Comparison of ENCODE assay signal across 8 mouse cellular contexts in genomic region chr7:78883016-78883725, GRCm38 (mm10). TPM values are rescaled to one million over a fixed set of nuclear protein-coding genes. Genes with fewer than 3 reads are reported as not detected.
DNase-seq lines count a peak whose midpoint lies in the region; ATAC-seq and TF ChIP-seq lines count a peak whose summit lies in the region.

No protein-coding gene starts in this region.

- no peak overlapping the region for H3K9ac ChIP-seq in heart, postnatal 0 days (replicated peaks; ENCODE audit: low read depth, low read length)
- peak overlapping the region; percentile 65 for H3K9ac ChIP-seq in hindbrain, postnatal 0 days (replicated peaks; ENCODE audit: low read length)
- H3K9ac ChIP-seq in neural tube, embryonic 12.5 days = peak overlapping the region; percentile 67

- no peaks in the 10 kb centered on the region for H3K9me3 ChIP-seq in heart, postnatal 0 days (replicated peaks; ENCODE audit: control insufficient read depth, low read length)
- no peaks in the 10 kb centered on the region for H3K9me3 ChIP-seq in embryonic facial prominence, embryonic 10.5 days
- no peaks in the 10 kb centered on the region for H3K9me3 ChIP-seq in hindbrain, postnatal 0 days (ENCODE audit: low read length)
- H3K9me3 ChIP-seq in neural tube, embryonic 12.5 days = no peaks in the 10 kb centered on the region

- no peak overlapping the region; the same call in 1 of the 2 replicates for H3K4me2 ChIP-seq in heart, postnatal 0 days (ENCODE audit: low read depth, low read length)
- H3K4me2 ChIP-seq in hindbrain, postnatal 0 days (ENCODE audit: low read depth, low read length) = peak overlapping the region; percentile 66
- peak overlapping the region; percentile 78 for H3K4me2 ChIP-seq in neural tube, embryonic 12.5 days (replicated peaks)

- no peaks in the 10 kb centered on the region for H3K36me3 ChIP-seq in heart, postnatal 0 days (replicated peaks; ENCODE audit: control insufficient read depth, insufficient read depth, low read length)
- no peaks in the 10 kb centered on the region for H3K36me3 ChIP-seq in embryonic facial prominence, embryonic 10.5 days (replicated peaks)
- no peaks in the 10 kb centered on the region for H3K36me3 ChIP-seq in hindbrain, postnatal 0 days (ENCODE audit: insufficient read depth, low read length)
- no peaks in the 10 kb centered on the region for H3K36me3 ChIP-seq in neural tube, embryonic 12.5 days

- DNase-seq in heart, postnatal 0 days (ENCODE audit: low spot score) = no peak
- DNase-seq in heart, adult 9 months (ENCODE audit: low spot score in 2 of 2) = no peak
- DNase-seq in embryonic facial prominence, embryonic 10.5 days (ENCODE audit: low spot score) = peak; percentile 35
- peak; percentile 30 for DNase-seq in hindbrain, postnatal 0 days (ENCODE audit: low spot score)
- no peak for DNase-seq in gastrocnemius, postnatal 4 days (ENCODE audit: low spot score in 2 of 2)
- no peak for DNase-seq in adrenal gland, postnatal 10 days

- WGBS in heart, postnatal 0 days = 4% methylated on average over 34 of the region's 34 CpGs
- WGBS in embryonic facial prominence, embryonic 10.5 days = 1% methylated on average over 34 of the region's 34 CpGs
- under 1% methylated on average over 34 of the region's 34 CpGs for WGBS in hindbrain, postnatal 0 days
- under 1% methylated on average over 34 of the region's 34 CpGs for WGBS in neural tube, embryonic 12.5 days

- H3K4me3 ChIP-seq in heart, postnatal 0 days (ENCODE audit: low read depth, low read length) = 0 out of 2 replicates have a peak overlapping the region, but pooled peaks have one; percentile 1
- peak overlapping the region; percentile 56 for H3K4me3 ChIP-seq in embryonic facial prominence, embryonic 10.5 days
- peak overlapping the region; percentile 54 for H3K4me3 ChIP-seq in hindbrain, postnatal 0 days (ENCODE audit: low read length)
- peak overlapping the region; percentile 50 for H3K4me3 ChIP-seq in neural tube, embryonic 12.5 days

- no peak for TF ChIP-seq CTCF in heart, postnatal 0 days (IDR thresholded peaks at IDR 0.05; ENCODE audit: low read depth)
- no peak for TF ChIP-seq CTCF in hindbrain, postnatal 0 days (IDR thresholded peaks at IDR 0.05; ENCODE audit: low read depth)

- no peaks in the 10 kb centered on the region for H3K4me1 ChIP-seq in heart, postnatal 0 days (ENCODE audit: control insufficient read depth, insufficient read depth)
- H3K4me1 ChIP-seq in embryonic facial prominence, embryonic 10.5 days = peaks cover 63% of the 10 kb centered on the region
- peaks cover 3% of the 10 kb centered on the region; the same call in 1 of the 2 replicates for H3K4me1 ChIP-seq in hindbrain, postnatal 0 days (ENCODE audit: insufficient read depth, low read length)
- peaks cover 61% of the 10 kb centered on the region for H3K4me1 ChIP-seq in neural tube, embryonic 12.5 days

- TF ChIP-seq EP300 in heart, postnatal 0 days (IDR thresholded peaks at IDR 0.05; ENCODE audit: low read depth) = no peak

- no peak overlapping the region for H3K27ac ChIP-seq in heart, postnatal 0 days (ENCODE audit: low read depth)
- peak overlapping the region; percentile 69 for H3K27ac ChIP-seq in embryonic facial prominence, embryonic 10.5 days (replicated peaks)
- peak overlapping the region; percentile 83 for H3K27ac ChIP-seq in hindbrain, postnatal 0 days
- H3K27ac ChIP-seq in neural tube, embryonic 12.5 days = peak overlapping the region; percentile 50

- no peak for ATAC-seq in heart, postnatal 0 days (ENCODE audit: insufficient read depth, low read depth)
- no peak for ATAC-seq in hindbrain, postnatal 0 days
- no peak for ATAC-seq in neural tube, embryonic 12.5 days (ENCODE audit: low FRiP score, low read depth)
- no peak for ATAC-seq in frontal cortex, adult (ENCODE audit: low TSS enrichment)

- H3K27me3 ChIP-seq in heart, postnatal 0 days (ENCODE audit: control insufficient read depth, insufficient read depth, low read length) = peaks cover 82% of the 10 kb centered on the region
- peaks cover 90% of the 10 kb centered on the region for H3K27me3 ChIP-seq in embryonic facial prominence, embryonic 10.5 days (replicated peaks; ENCODE audit: low read depth, poor library complexity, severe bottlenecking)
- no peaks in the 10 kb centered on the region for H3K27me3 ChIP-seq in hindbrain, postnatal 0 days (ENCODE audit: insufficient read depth, low read length)
- H3K27me3 ChIP-seq in neural tube, embryonic 12.5 days (replicated peaks) = 0 out of 2 replicates have a peak, but pooled peaks cover 3% of the 10 kb centered on the region

RNA-seq across cellular contexts. Expression of gene Aen, which starts 12.5 kb away (rescaled TPM):
- 18.4 and 22.9 TPM in 2 replicates for total RNA-seq in heart, postnatal 0 days (2014; rRNA removed; ENCODE audit: low replicate concordance)
- 28.7 and 31.3 TPM in 2 replicates for polyA plus RNA-seq in heart, postnatal 0 days (2015; fragmentation: Nextera tagmentation; extraction: Ambion mirVana)
- polyA plus RNA-seq in embryonic facial prominence, embryonic 10.5 days (2016; fragmentation: Nextera tagmentation; extraction: Ambion mirVana) = 66.2 and 70.1 TPM in 2 replicates
- 36.6 and 43.0 TPM in 2 replicates for total RNA-seq in hindbrain, postnatal 0 days (2014; rRNA removed)
- 49.3 and 54.4 TPM in 2 replicates for polyA plus RNA-seq in hindbrain, postnatal 0 days (2015; fragmentation: Nextera tagmentation; extraction: Ambion mirVana)
- 47.6 and 48.0 TPM in 2 replicates for polyA plus RNA-seq in neural tube, embryonic 12.5 days (2016; fragmentation: Nextera tagmentation; extraction: Ambion mirVana)
- 10 to 100 TPM; 20.5 to 20.6 TPM for total RNA-seq in gastrocnemius, postnatal 4 days (2021)
- 10 to 100 TPM; 23.3 to 26.6 TPM for total RNA-seq in adrenal gland, postnatal 10 days (2021)

RNA-seq across cellular contexts. Expression of gene Isg20, which starts 30.1 kb away (rescaled TPM):
- 0.31 and 11.5 TPM in 2 replicates for total RNA-seq in heart, postnatal 0 days (2014; rRNA removed; ENCODE audit: low replicate concordance)
- 3.1 and 5.2 TPM in 2 replicates for polyA plus RNA-seq in heart, postnatal 0 days (2015; fragmentation: Nextera tagmentation; extraction: Ambion mirVana)
- polyA plus RNA-seq in embryonic facial prominence, embryonic 10.5 days (2016; fragmentation: Nextera tagmentation; extraction: Ambion mirVana) = 0.40 and 0.55 TPM in 2 replicates
- 2.0 and 4.1 TPM in 2 replicates for total RNA-seq in hindbrain, postnatal 0 days (2014; rRNA removed)
- 0.76 and 1.3 TPM in 2 replicates for polyA plus RNA-seq in hindbrain, postnatal 0 days (2015; fragmentation: Nextera tagmentation; extraction: Ambion mirVana)
- 0.38 and 0.41 TPM in 2 replicates for polyA plus RNA-seq in neural tube, embryonic 12.5 days (2016; fragmentation: Nextera tagmentation; extraction: Ambion mirVana)
- total RNA-seq in gastrocnemius, postnatal 4 days (2021) = 1 to 10 TPM in 1 of 2 experiments, under 1 TPM in 1; 0.47 to 1.4 TPM
- total RNA-seq in adrenal gland, postnatal 10 days (2021) = 1 to 10 TPM; 6.5 to 8.8 TPM

RNA-seq across cellular contexts. Expression of gene Det1, which starts 36.1 kb away (rescaled TPM):
- 8.7 and 11.1 TPM in 2 replicates for total RNA-seq in heart, postnatal 0 days (2014; rRNA removed; ENCODE audit: low replicate concordance)
- 7.6 and 8.2 TPM in 2 replicates for polyA plus RNA-seq in heart, postnatal 0 days (2015; fragmentation: Nextera tagmentation; extraction: Ambion mirVana)
- 20.9 and 23.0 TPM in 2 replicates for polyA plus RNA-seq in embryonic facial prominence, embryonic 10.5 days (2016; fragmentation: Nextera tagmentation; extraction: Ambion mirVana)
- total RNA-seq in hindbrain, postnatal 0 days (2014; rRNA removed) = 10.4 and 13.6 TPM in 2 replicates
- 6.4 and 6.9 TPM in 2 replicates for polyA plus RNA-seq in hindbrain, postnatal 0 days (2015; fragmentation: Nextera tagmentation; extraction: Ambion mirVana)
- polyA plus RNA-seq in neural tube, embryonic 12.5 days (2016; fragmentation: Nextera tagmentation; extraction: Ambion mirVana) = 19.7 TPM in 2 replicates
- total RNA-seq in gastrocnemius, postnatal 4 days (2021) = 1 to 10 TPM; 9.0 TPM
- total RNA-seq in adrenal gland, postnatal 10 days (2021) = 10 to 100 TPM; 12.2 to 14.2 TPM

Comparison
In these comparisons a context has a peak if more than half of its experiments do, and no peak if none do; other contexts are left out.
1. DNase-seq: peak in embryonic facial prominence, embryonic 10.5 days (single experiment) and hindbrain, postnatal 0 days (single experiment); none in heart, postnatal 0 days (single experiment), heart, adult 9 months (0 of 2), gastrocnemius, postnatal 4 days (0 of 2) and adrenal gland, postnatal 10 days (single experiment).
2. H3K4me3 ChIP-seq: peak in every context shown above with its lines; median percentile 56 in embryonic facial prominence, embryonic 10.5 days; 54 in hindbrain, postnatal 0 days; 50 in neural tube, embryonic 12.5 days; 1 in heart, postnatal 0 days.